Mouse (Mus musculus) layer of hippocampus, adult 9-10 months (tissue): ENCODE results near the gene Bicral.

Experiments used
- DNase-seq: peaks from one replicate; pipeline ENCODE4 v3.0.0; 2022; ENCODE audit warnings: low spot score

Bicral gene

GRCm38 (mm10) chr17:46751056-46751793, 107.1 kb downstream of the Bicral start:
- peak; percentile 61 for DNase-seq

GRCm38 (mm10) chr17:46750580-46750979, 107.7 kb downstream of the Bicral start:
- no peak for DNase-seq

GRCm38 (mm10) chr17:46749282-46749681, 109.0 kb downstream of the Bicral start:
- DNase-seq: no peak
